Mouse (Mus musculus): ENCODE data around the gene Rab11fip5. TPM values are rescaled to one million over a fixed set of nuclear protein-coding genes. Genes with fewer than 3 reads are reported as not detected.

The Rab11fip5 gene
- polyA plus RNA-seq, 1 experiment from 2014 or later, result 4.5 TPM

DNA sequence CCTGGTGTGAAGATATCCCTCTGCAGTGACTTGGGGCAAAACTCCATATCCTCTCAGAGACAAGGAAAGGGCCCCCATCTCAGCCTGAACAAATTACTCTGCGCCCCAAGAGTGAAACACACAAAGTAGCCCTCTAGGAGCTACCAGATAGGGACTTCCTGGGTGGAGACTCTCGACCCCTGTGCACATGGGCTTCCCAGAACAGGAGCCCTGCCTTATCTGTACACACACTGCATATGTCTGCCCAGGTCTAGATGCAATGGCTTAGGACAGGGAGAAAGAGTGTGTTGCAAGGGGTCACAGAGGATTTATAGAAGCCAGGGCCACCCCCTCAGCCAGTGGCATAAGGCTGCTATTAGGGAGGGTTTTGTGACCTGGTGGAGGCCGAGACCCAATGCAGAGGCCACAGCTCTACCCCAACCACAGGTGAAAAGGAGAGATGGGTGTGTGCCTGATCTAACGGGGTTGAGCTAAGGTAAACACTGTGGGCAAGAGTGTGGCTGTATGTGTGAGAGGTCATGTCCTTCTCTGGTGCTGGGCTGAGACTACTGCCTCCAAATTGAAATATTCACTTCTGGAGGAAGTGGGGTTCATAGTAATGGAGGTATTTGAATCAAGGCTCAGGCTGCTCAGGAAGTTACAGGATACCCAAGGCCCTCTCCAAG lies 86.1 kb downstream of the Rab11fip5 start:
- Histone ChIP-seq H3K9ac (ENCODE audit: low read length) (no peak overlapping the region), H3K4me3 (ENCODE audit: low read depth, low read length) (no peak overlapping the region), H3K36me3 (ENCODE audit: control insufficient read depth, insufficient read depth, low read length) (no peaks in the 10 kb centered on the region), H3K27me3 (ENCODE audit: control insufficient read depth, insufficient read depth, low read length) (no peaks in the 10 kb centered on the region), H3K27ac (ENCODE audit: low read depth, low read length) (no peak overlapping the region), H3K4me2 (ENCODE audit: low read depth, low read length, severe bottlenecking) (no peak overlapping the region), H3K9me3 (ENCODE audit: control insufficient read depth, low read length) (no peaks in the 10 kb centered on the region), H3K4me1 (replicated peaks; ENCODE audit: control insufficient read depth, insufficient read depth, low read length) (peaks cover 3% of the 10 kb centered on the region)
- 82% methylated on average over 4 of the region's 4 CpGs for WGBS
- DNase-seq (ENCODE audit: low spot score) (no peak), ATAC-seq (replicated peaks; ENCODE audit: low FRiP score) (no peak)

GRCm38 (mm10) chr6:85286283-85287047 lies 88.0 kb downstream of the Rab11fip5 start:
- 83% methylated on average over 13 of the region's 13 CpGs for WGBS
- no peak for ATAC-seq (replicated peaks; ENCODE audit: low FRiP score)

More at GRCm38 (mm10) chr6:85286283-85287047, 88.0 kb downstream of the Rab11fip5 start:
- Histone ChIP-seq H3K9me3 (ENCODE audit: control insufficient read depth, low read length) (no peaks in the 10 kb centered on the region), H3K4me3 (ENCODE audit: low read depth, low read length) (no peak overlapping the region), H3K27me3 (ENCODE audit: control insufficient read depth, insufficient read depth, low read length) (no peaks in the 10 kb centered on the region), H3K4me1 (replicated peaks; ENCODE audit: control insufficient read depth, insufficient read depth, low read length) (no peaks in the 10 kb centered on the region), H3K9ac (ENCODE audit: low read length) (no peak overlapping the region), H3K4me2 (ENCODE audit: low read depth, low read length, severe bottlenecking) (no peak overlapping the region), H3K36me3 (ENCODE audit: control insufficient read depth, insufficient read depth, low read length) (no peaks in the 10 kb centered on the region), H3K27ac (ENCODE audit: low read depth, low read length) (no peak overlapping the region)
- DNase-seq (ENCODE audit: low spot score), result no peak

Small RNAs within 50 kb of the gene (microRNA-seq; reads per million reads assigned to microRNA genes)
- gene Mir705 (ENCODE audit: insufficient number of aligned reads), result not detected

Other genes starting within 250 kb of the Rab11fip5 start
- gene Spr, start 236.9 kb downstream of the Rab11fip5 start, polyA plus RNA-seq (2014; fragmentation: Nextera tagmentation; extraction: Ambion mirVana), result 65.3 and 74.2 TPM in 2 replicates
- gene Emx1, start 187.2 kb downstream of the Rab11fip5 start, polyA plus RNA-seq (2014; fragmentation: Nextera tagmentation; extraction: Ambion mirVana), result 63.5 and 67.2 TPM in 2 replicates
- 12.5 and 13.8 TPM in 2 replicates for gene Sfxn5, start 41.2 kb downstream of the Rab11fip5 start, polyA plus RNA-seq (2014; fragmentation: Nextera tagmentation; extraction: Ambion mirVana)
- gene Noto, start 49.3 kb upstream of the Rab11fip5 start, polyA plus RNA-seq (2014; fragmentation: Nextera tagmentation; extraction: Ambion mirVana), result not detected in 2 replicates
- gene Smyd5, start 57.4 kb upstream of the Rab11fip5 start, polyA plus RNA-seq (2014; fragmentation: Nextera tagmentation; extraction: Ambion mirVana), result 49.8 and 52.7 TPM in 2 replicates
- gene Cct7, start 76.9 kb upstream of the Rab11fip5 start, polyA plus RNA-seq (2014; fragmentation: Nextera tagmentation; extraction: Ambion mirVana), result 647 and 695 TPM in 2 replicates
- 26.3 and 27.5 TPM in 2 replicates for gene Pradc1, start 77.3 kb upstream of the Rab11fip5 start, polyA plus RNA-seq (2014; fragmentation: Nextera tagmentation; extraction: Ambion mirVana)
- 0.93 and 1.1 TPM in 2 replicates for gene Fbxo41, start 128.4 kb upstream of the Rab11fip5 start, polyA plus RNA-seq (2014; fragmentation: Nextera tagmentation; extraction: Ambion mirVana)
- gene Egr4, start 139.0 kb upstream of the Rab11fip5 start, polyA plus RNA-seq (2014; fragmentation: Nextera tagmentation; extraction: Ambion mirVana), result not detected in 2 replicates
- 11.8 and 13.5 TPM in 2 replicates for gene Alms1, start 212.9 kb upstream of the Rab11fip5 start, polyA plus RNA-seq (2014; fragmentation: Nextera tagmentation; extraction: Ambion mirVana)

Data from forebrain, embryonic 11.5 days (tissue).